Mouse (Mus musculus) small intestine, adult 2 months (tissue): ENCODE measurements around the gene Wwp2.

Source experiments
- CTCF ChIP-seq: fragments of 200-500 bp; IDR thresholded peaks from 2 replicates; pipeline ENCODE4 v1.5.1; 2012; ENCODE audit warnings: low read depth, mild to moderate bottlenecking, control low read depth, inconsistent platforms, low read length, moderate library complexity, mixed read lengths; ENCODE audit not compliant: insufficient replicate concordance, insufficient read length; ENCODE audit errors: extremely low read depth
- POLR2A ChIP-seq: fragments of 200-500 bp; IDR thresholded peaks from 2 replicates; pipeline ENCODE4 v1.6.1; 2012; ENCODE audit warnings: low read depth, mild to moderate bottlenecking, control low read depth, inconsistent platforms, low read length, moderate library complexity

DNA sequence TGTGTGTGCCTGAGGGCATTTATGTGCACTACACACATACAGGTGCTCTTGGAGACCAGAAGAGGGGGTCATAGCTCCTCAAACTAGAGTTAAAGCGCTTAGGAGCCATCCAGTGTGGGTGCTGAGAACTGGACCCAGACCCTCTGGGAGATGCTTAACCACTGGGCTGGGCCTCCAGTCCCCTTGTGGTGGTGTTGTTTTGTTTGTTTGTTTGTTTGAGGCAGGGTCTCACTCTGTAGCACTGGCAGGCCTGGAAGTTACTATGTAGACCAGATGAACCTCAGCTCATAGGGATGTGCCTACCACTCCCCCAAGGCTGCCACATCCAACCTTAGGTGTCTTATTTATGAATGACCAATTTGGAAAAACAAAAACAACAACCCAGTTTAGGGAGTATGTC is 70.9 kb downstream of the Wwp2 start:
- TF ChIP-seq POLR2A (no peak), CTCF (no peak)
